Mouse (Mus musculus) liver, embryonic 11.5 days (tissue): ENCODE results near the gene Ppard. TPM values are rescaled to one million over a fixed set of nuclear protein-coding genes. Genes with fewer than 3 reads are reported as not detected.

Source experiments
- ATAC-seq: fragments of 200-750 bp; cut with Nextera tagmentation; replicated peaks from 2 replicates; pipeline ENCODE4 v1.8.0; 2017; ENCODE audit warnings: moderate number of reproducible peaks, mild to moderate bottlenecking, moderate TSS enrichment, moderate library complexity; ENCODE audit not compliant: low FRiP score
- DNase-seq: peaks from one replicate; pipeline ENCODE4 v3.0.0-alpha.2; 2017; ENCODE audit warnings: low spot score
- H3K27ac ChIP-seq: fragments of 300-500 bp; sonication (generic); 2 replicates; pipeline ENCODE4 v1.5.1; 2014; ENCODE audit warnings: mild to moderate bottlenecking, low read depth, low read length, control low read depth
- H3K27me3 ChIP-seq: fragments of 300-500 bp; sonication (generic); replicated peaks from 2 replicates; pipeline ENCODE4 v1.6.1; 2014; ENCODE audit warnings: low read length, mixed read lengths; ENCODE audit not compliant: control insufficient read depth, insufficient read depth
- H3K36me3 ChIP-seq: fragments of 300-500 bp; sonication (generic); 2 replicates; pipeline ENCODE4 v1.6.1; 2014; ENCODE audit warnings: mild to moderate bottlenecking, low read length, moderate library complexity, mixed read lengths; ENCODE audit not compliant: control insufficient read depth, insufficient read depth
- H3K4me1 ChIP-seq: fragments of 300-500 bp; sonication (generic); replicated peaks from 2 replicates; pipeline ENCODE4 v1.6.1; 2014; ENCODE audit warnings: low read length, mixed read lengths; ENCODE audit not compliant: control insufficient read depth, insufficient read depth
- H3K4me2 ChIP-seq: fragments of 300-500 bp; sonication (generic); 2 replicates; pipeline ENCODE4 v1.6.1; 2014; ENCODE audit warnings: mild to moderate bottlenecking, control low read depth, moderate library complexity
- H3K4me3 ChIP-seq: fragments of 300-500 bp; sonication (generic); 2 replicates; pipeline ENCODE4 v1.5.1; 2014; ENCODE audit warnings: low read depth, low read length, control low read depth
- H3K9ac ChIP-seq: fragments of 300-500 bp; sonication (generic); 2 replicates; pipeline ENCODE4 v1.6.1; 2014; ENCODE audit warnings: low read depth, low read length, control low read depth
- H3K9me3 ChIP-seq: fragments of 300-500 bp; sonication (generic); 2 replicates; pipeline ENCODE4 v1.6.1; 2016; ENCODE audit warnings: low read length, inconsistent platforms, mixed read lengths; ENCODE audit not compliant: control insufficient read depth
- WGBS: fragments of 180-500 bp; shearing (Covaris S2); extraction: QIAGEN DNeasy Blood & Tissue Kit; methylation state at CpG from one replicate; pipeline ENCODE4 v1.1.7; 2014; 5-methylcytosine and 5-hydroxymethylcytosine counted together
- polyA plus RNA-seq: library from polyadenylated mRNA; unstranded; fragments of >200 nt; fragmentation: Nextera tagmentation; extraction: Ambion mirVana; gene quantifications from 2 replicates; pipeline ENCODE4 v1.2.1, GENCODE M21; 2014

Gene Ppard
- polyA plus RNA-seq, 1 experiment from 2014 or later = 2.3 TPM

- no peaks in the 10 kb centered on the region for H3K27me3 ChIP-seq
- H3K9ac ChIP-seq = no peak overlapping the region
- peaks cover 10% of the 10 kb centered on the region; the same call in 1 of the 2 replicates for H3K36me3 ChIP-seq
- H3K4me2 ChIP-seq = no peak overlapping the region
- WGBS = 35% methylated on average over 14 of the region's 14 CpGs
- H3K9me3 ChIP-seq = no peaks in the 10 kb centered on the region
- DNase-seq (no peak), ATAC-seq (no peak)
- H3K27ac ChIP-seq = no peak overlapping the region
- H3K4me1 ChIP-seq = peaks cover 14% of the 10 kb centered on the region
- no peak overlapping the region for H3K4me3 ChIP-seq
Observed at GRCm38 (mm10) chr17:28204052-28204720, 28.3 kb upstream of the Ppard start.

GRCm38 (mm10) chr17:28205443-28205842 lies 27.1 kb upstream of the Ppard start:
- Histone ChIP-seq H3K27ac (no peak overlapping the region), H3K36me3 (peaks cover 9% of the 10 kb centered on the region; the same call in 1 of the 2 replicates), H3K4me3 (no peak overlapping the region), H3K9me3 (no peaks in the 10 kb centered on the region), H3K4me1 (peaks cover 20% of the 10 kb centered on the region), H3K9ac (no peak overlapping the region), H3K27me3 (no peaks in the 10 kb centered on the region), H3K4me2 (no peak overlapping the region)
- ATAC-seq (no peak), DNase-seq (no peak)
- WGBS = 88% methylated on average over 8 of the region's 8 CpGs

DNA sequence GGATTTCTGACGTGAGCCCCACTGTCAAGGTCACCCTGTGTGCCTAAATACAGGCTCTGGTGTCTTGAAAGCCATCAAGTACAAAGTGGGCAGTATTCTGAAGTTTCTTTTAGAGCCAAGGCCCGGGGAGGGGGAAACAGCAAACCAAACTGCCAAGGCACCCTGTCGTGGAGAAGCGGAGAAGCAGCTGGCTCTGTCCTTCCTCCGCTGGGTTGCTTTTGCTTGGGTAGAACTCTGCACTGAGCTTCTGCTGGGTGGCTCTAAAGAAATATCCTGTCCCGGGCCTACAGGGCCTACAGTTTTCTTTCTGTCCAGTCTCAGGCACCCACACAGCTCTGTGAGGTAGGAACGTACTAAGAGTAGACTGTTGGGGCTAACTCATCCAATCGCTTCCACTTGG lies 25.4 kb upstream of the Ppard start:
- no peak for ATAC-seq

DNA sequence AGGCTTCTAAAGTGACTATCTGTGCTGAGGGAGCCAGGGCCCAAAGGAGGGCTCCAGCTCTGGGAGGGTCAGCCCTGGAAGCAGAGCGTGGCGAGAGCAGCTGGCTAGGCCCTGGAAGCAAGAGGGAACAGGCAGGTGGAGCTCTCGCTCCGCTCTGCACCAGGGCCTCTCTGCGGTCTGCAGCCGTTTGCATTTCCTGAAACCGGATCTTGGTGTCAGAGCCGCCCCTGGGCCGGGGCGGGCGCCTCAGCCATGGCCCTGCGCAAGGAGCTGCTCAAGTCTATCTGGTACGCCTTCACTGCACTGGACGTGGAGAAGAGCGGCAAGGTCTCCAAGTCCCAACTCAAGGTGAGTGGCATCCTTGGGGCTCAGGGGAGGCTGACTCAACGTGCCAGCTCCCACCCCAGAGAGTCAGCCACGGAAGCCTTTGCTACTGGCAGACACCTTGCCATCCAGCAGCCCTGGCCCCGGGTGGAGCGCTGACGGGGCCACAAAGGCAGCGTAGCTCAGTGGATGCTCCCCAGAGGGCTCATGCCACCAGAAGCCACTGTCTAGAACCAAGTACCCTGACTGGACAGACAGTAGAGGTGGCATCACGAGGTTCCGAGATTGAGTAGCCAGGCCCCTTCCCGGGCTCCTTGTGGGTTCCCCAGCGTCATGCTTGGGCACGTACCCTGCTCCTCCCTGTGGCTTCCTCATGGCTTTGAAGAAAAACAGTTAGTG lies 24.7 kb upstream of the Ppard start, which contains the start of gene Def6:
Gene Def6 (plus strand): TSS at position 188 of the 723 bp plus-strand sequence.
- Histone ChIP-seq H3K4me1 (peaks cover 35% of the 10 kb centered on the region), H3K27me3 (no peaks in the 10 kb centered on the region), H3K27ac (peak within 1 kb of the TSS; percentile 86), H3K4me2 (peak within 1 kb of the TSS; percentile 89), H3K4me3 (peak within 1 kb of the TSS; percentile 63), H3K9ac (peak within 1 kb of the TSS; percentile 84), H3K36me3 (no peaks in the 10 kb centered on the region), H3K9me3 (no peaks in the 10 kb centered on the region)
- ATAC-seq = peak; percentile 84
- peak; percentile 87 for DNase-seq
- 7% methylated on average over 26 of the region's 26 CpGs for WGBS

More for the DNA sequence above, 25.4 kb upstream of the Ppard start:
- DNase-seq = no peak
- H3K27ac ChIP-seq = peak overlapping the region; percentile 86
- H3K9me3 ChIP-seq = no peaks in the 10 kb centered on the region
- H3K4me1 ChIP-seq = peaks cover 29% of the 10 kb centered on the region
- H3K4me2 ChIP-seq = peak overlapping the region; percentile 89
- WGBS = 58% methylated on average over 8 of the region's 8 CpGs
- H3K4me3 ChIP-seq = peak overlapping the region; percentile 63; the same call in 1 of the 2 replicates
- H3K27me3 ChIP-seq = no peaks in the 10 kb centered on the region
- H3K9ac ChIP-seq = peak overlapping the region; percentile 84
- H3K36me3 ChIP-seq = no peaks in the 10 kb centered on the region

GRCm38 (mm10) chr17:28208314-28208612 lies 24.2 kb upstream of the Ppard start:
- DNase-seq = no peak
- ATAC-seq = peak; percentile 11; the same call in 1 of the 2 replicates
- H3K36me3 ChIP-seq = no peaks in the 10 kb centered on the region
- 35% methylated on average over 8 of the region's 8 CpGs for WGBS
- H3K9ac ChIP-seq = peak overlapping the region; percentile 84
- peak overlapping the region; percentile 89 for H3K4me2 ChIP-seq
- no peaks in the 10 kb centered on the region for H3K9me3 ChIP-seq
- no peaks in the 10 kb centered on the region for H3K27me3 ChIP-seq
- H3K4me1 ChIP-seq = peaks cover 35% of the 10 kb centered on the region
- peak overlapping the region; percentile 63 for H3K4me3 ChIP-seq
- peak overlapping the region; percentile 86 for H3K27ac ChIP-seq

GRCm38 (mm10) chr17:28209457-28210110 lies 22.9 kb upstream of the Ppard start:
- no peak for ATAC-seq
- H3K9ac ChIP-seq = 0 out of 2 replicates have a peak overlapping the region, but pooled peaks have one; percentile 7
- WGBS = 42% methylated on average over 4 of the region's 4 CpGs

GRCm38 (mm10) chr17:28211921-28212341 lies 20.6 kb upstream of the Ppard start:
- Histone ChIP-seq H3K4me3 (no peak overlapping the region), H3K9ac (no peak overlapping the region), H3K9me3 (no peaks in the 10 kb centered on the region), H3K27me3 (no peaks in the 10 kb centered on the region), H3K4me2 (peak overlapping the region; percentile 27), H3K27ac (peak overlapping the region; percentile 0; the same call in 1 of the 2 replicates), H3K4me1 (peaks cover 35% of the 10 kb centered on the region), H3K36me3 (no peaks in the 10 kb centered on the region)
- DNase-seq = no peak
- ATAC-seq = peak; percentile 35
- WGBS = 42% methylated on average over 6 of the region's 6 CpGs

More at GRCm38 (mm10) chr17:28209457-28210110, 22.9 kb upstream of the Ppard start:
- Histone ChIP-seq H3K36me3 (no peaks in the 10 kb centered on the region), H3K27ac (no peak overlapping the region), H3K4me1 (peaks cover 35% of the 10 kb centered on the region), H3K4me3 (peak overlapping the region; percentile 63), H3K27me3 (no peaks in the 10 kb centered on the region), H3K9me3 (no peaks in the 10 kb centered on the region), H3K4me2 (peak overlapping the region; percentile 89)
- no peak for DNase-seq

- ATAC-seq = no peak
Observed at GRCm38 (mm10) chr17:28212391-28212790, 20.1 kb upstream of the Ppard start.

More at GRCm38 (mm10) chr17:28212391-28212790, 20.1 kb upstream of the Ppard start:
- Histone ChIP-seq H3K9me3 (no peaks in the 10 kb centered on the region), H3K36me3 (no peaks in the 10 kb centered on the region), H3K4me2 (no peak overlapping the region; the same call in 1 of the 2 replicates), H3K27me3 (peaks cover 3% of the 10 kb centered on the region; the same call in 1 of the 2 replicates), H3K4me3 (no peak overlapping the region), H3K27ac (peak overlapping the region; percentile 0; the same call in 1 of the 2 replicates), H3K9ac (no peak overlapping the region), H3K4me1 (peaks cover 36% of the 10 kb centered on the region)
- WGBS = 56% methylated on average over 9 of the region's 9 CpGs
- no peak for DNase-seq
